ENCODE assay signal across 8 mouse cellular contexts in genomic region chr6:31011407-31012020, GRCm38 (mm10). TPM values are rescaled to one million over a fixed set of nuclear protein-coding genes. Genes with fewer than 3 reads are reported as not detected.
DNase-seq lines count a peak whose midpoint lies in the region; TF ChIP-seq lines count a peak whose summit lies in the region.

No protein-coding gene starts in this region.

- TF ChIP-seq POLR2A in kidney, adult 2 months (IDR thresholded peaks at IDR 0.05; ENCODE audit: low read depth, low read length), result no peak

- H3K4me1 ChIP-seq in kidney, adult 2 months (ENCODE audit: control insufficient read depth, insufficient read depth, low read length), result peaks cover 7% of the 10 kb centered on the region; the same call in 1 of the 2 replicates

- 14% methylated on average over 4 of the region's 4 CpGs for WGBS in kidney, adult 2 months

- no peak for TF ChIP-seq CTCF in kidney, adult 2 months (conservative IDR thresholded peaks at IDR 0.05; ENCODE audit: insufficient read depth, insufficient read length, low read depth, low read length)

- intact Hi-C loops in left cerebral cortex, postnatal 14 days (cut with DNase I), result no loop called here

- DNase-seq in left cerebral cortex, postnatal 14 days (ENCODE audit: low spot score in 2 of 2), result peak; percentile 52 to 63
- DNase-seq in left cerebral cortex, adult 9 months (ENCODE audit: low spot score in 2 of 2), result no peak
- peak; percentile 78 for DNase-seq in adrenal gland, postnatal 10 days
- DNase-seq in heart, adult 18-20 months, result peak; percentile 89 to 91
- peak; percentile 87 for DNase-seq in kidney, adult 2 months
- DNase-seq in mesoderm, embryonic 11.5 days (ENCODE audit: low read depth, low spot score), result peak; percentile 22
- no peak for DNase-seq in layer of hippocampus, postnatal 36 days
- no peak for DNase-seq in layer of hippocampus, adult 9-10 months (ENCODE audit: low spot score)

- no peak overlapping the region for H3K27ac ChIP-seq in kidney, adult 2 months (ENCODE audit: insufficient read depth, low read depth, low read length)

- H3K27me3 ChIP-seq in kidney, adult 2 months (replicated peaks; ENCODE audit: control insufficient read depth, insufficient read depth, low read length), result no peaks in the 10 kb centered on the region

- H3K36me3 ChIP-seq in kidney, adult 2 months (ENCODE audit: control insufficient read depth, insufficient read depth, low read length), result no peaks in the 10 kb centered on the region

- H3K4me3 ChIP-seq in kidney, adult 2 months (ENCODE audit: insufficient read depth, low read depth, low read length), result no peak overlapping the region

RNA-seq across cellular contexts. Expression of gene Klf14, which starts 52.6 kb away (rescaled TPM):
- total RNA-seq in left cerebral cortex, postnatal 14 days (2021), result 1 to 10 TPM in 1 of 2 experiments, under 1 TPM in 1; 0.83 to 1.0 TPM
- total RNA-seq in adrenal gland, postnatal 10 days (2021), result under 1 TPM; 0.42 to 0.57 TPM
- total RNA-seq in heart, adult 18-20 months (2021), result under 1 TPM; 0.18 to 0.22 TPM
- not detected in 2 replicates for polyA plus RNA-seq in kidney, adult 2 months (2012; rRNA removed)
- total RNA-seq in layer of hippocampus, postnatal 36 days (2021), result under 1 TPM; 0.15 TPM

Comparison
In these comparisons a context has a peak if more than half of its experiments do, and no peak if none do; other contexts are left out.
1. DNase-seq: peak in left cerebral cortex, postnatal 14 days (2 of 2), adrenal gland, postnatal 10 days (single experiment), heart, adult 18-20 months (2 of 2), kidney, adult 2 months (single experiment) and mesoderm, embryonic 11.5 days (single experiment); none in left cerebral cortex, adult 9 months (0 of 2), layer of hippocampus, postnatal 36 days (0 of 2) and layer of hippocampus, adult 9-10 months (single experiment).